Mouse (Mus musculus): ENCODE data around the gene Scd3. TPM values are rescaled to one million over a fixed set of nuclear protein-coding genes. Genes with fewer than 3 reads are reported as not detected.
"Not testable (repeated sequence)": the region's sequence is repeated elsewhere in the genome, so short reads cannot be mapped to it uniquely, and the experiment has no call there.

The Scd3 gene
- total RNA-seq, 1 experiment from 2014 or later: not detected

- no peak for ATAC-seq (replicated peaks; ENCODE audit: low read depth, poor library complexity, severe bottlenecking)
Measured at GRCm38 (mm10) chr19:44265911-44266337, 62.9 kb downstream of the Scd3 start.

GRCm38 (mm10) chr19:44266458-44266823, 63.4 kb downstream of the Scd3 start:
- no peak; the same call in 1 of the 2 replicates for ATAC-seq (replicated peaks; ENCODE audit: low read depth, poor library complexity, severe bottlenecking)

- ATAC-seq (replicated peaks; ENCODE audit: low read depth, poor library complexity, severe bottlenecking): peak; percentile 95
Measured at GRCm38 (mm10) chr19:44266824-44267498, 63.9 kb downstream of the Scd3 start.

GRCm38 (mm10) chr19:44267499-44268002, 64.5 kb downstream of the Scd3 start:
- no peak for ATAC-seq (replicated peaks; ENCODE audit: low read depth, poor library complexity, severe bottlenecking)

- ATAC-seq (replicated peaks; ENCODE audit: low read depth, poor library complexity, severe bottlenecking): no peak
Measured at GRCm38 (mm10) chr19:44273711-44274110, 70.6 kb downstream of the Scd3 start.

GRCm38 (mm10) chr19:44274452-44274851, 71.4 kb downstream of the Scd3 start:
- ATAC-seq (replicated peaks; ENCODE audit: low read depth, poor library complexity, severe bottlenecking): no peak

- ATAC-seq (replicated peaks; ENCODE audit: low read depth, poor library complexity, severe bottlenecking): no peak
Measured at GRCm38 (mm10) chr19:44275418-44275817, 72.3 kb downstream of the Scd3 start.

- ATAC-seq (replicated peaks; ENCODE audit: low read depth, poor library complexity, severe bottlenecking): no peak
Measured at GRCm38 (mm10) chr19:44276861-44277260, 73.8 kb downstream of the Scd3 start.

GRCm38 (mm10) chr19:44277931-44278330, 74.9 kb downstream of the Scd3 start:
- ATAC-seq (replicated peaks; ENCODE audit: low read depth, poor library complexity, severe bottlenecking): no peak

- ATAC-seq (replicated peaks; ENCODE audit: low read depth, poor library complexity, severe bottlenecking): peak; percentile 50
Measured at GRCm38 (mm10) chr19:44280755-44281154, 77.7 kb downstream of the Scd3 start.

GRCm38 (mm10) chr19:44281825-44282447, 78.9 kb downstream of the Scd3 start:
- not testable (repeated sequence) for ATAC-seq (replicated peaks; ENCODE audit: low read depth, poor library complexity, severe bottlenecking)

GRCm38 (mm10) chr19:44282534-44283156, 79.6 kb downstream of the Scd3 start:
- ATAC-seq (replicated peaks; ENCODE audit: low read depth, poor library complexity, severe bottlenecking): no peak

GRCm38 (mm10) chr19:44283157-44284024, 80.3 kb downstream of the Scd3 start:
- ATAC-seq (replicated peaks; ENCODE audit: low read depth, poor library complexity, severe bottlenecking): no peak

- peak; percentile 92 for ATAC-seq (replicated peaks; ENCODE audit: low read depth, poor library complexity, severe bottlenecking)
Measured at GRCm38 (mm10) chr19:44284025-44284695, 81.1 kb downstream of the Scd3 start.

- no peak for ATAC-seq (replicated peaks; ENCODE audit: low read depth, poor library complexity, severe bottlenecking)
Measured at GRCm38 (mm10) chr19:44284723-44285122, 81.7 kb downstream of the Scd3 start.

GRCm38 (mm10) chr19:44285554-44285953, 82.5 kb downstream of the Scd3 start:
- ATAC-seq (replicated peaks; ENCODE audit: low read depth, poor library complexity, severe bottlenecking): no peak

GRCm38 (mm10) chr19:44286109-44286508, 83.0 kb downstream of the Scd3 start:
- no peak for ATAC-seq (replicated peaks; ENCODE audit: low read depth, poor library complexity, severe bottlenecking)

- no peak for ATAC-seq (replicated peaks; ENCODE audit: low read depth, poor library complexity, severe bottlenecking)
Measured at GRCm38 (mm10) chr19:44287415-44288110, 84.5 kb downstream of the Scd3 start.

- ATAC-seq (replicated peaks; ENCODE audit: low read depth, poor library complexity, severe bottlenecking): no peak
Measured at GRCm38 (mm10) chr19:44292083-44292482, 89.0 kb downstream of the Scd3 start.
